Mouse (Mus musculus): ENCODE measurements around the gene Rbbp4.

Rbbp4 gene

DNA sequence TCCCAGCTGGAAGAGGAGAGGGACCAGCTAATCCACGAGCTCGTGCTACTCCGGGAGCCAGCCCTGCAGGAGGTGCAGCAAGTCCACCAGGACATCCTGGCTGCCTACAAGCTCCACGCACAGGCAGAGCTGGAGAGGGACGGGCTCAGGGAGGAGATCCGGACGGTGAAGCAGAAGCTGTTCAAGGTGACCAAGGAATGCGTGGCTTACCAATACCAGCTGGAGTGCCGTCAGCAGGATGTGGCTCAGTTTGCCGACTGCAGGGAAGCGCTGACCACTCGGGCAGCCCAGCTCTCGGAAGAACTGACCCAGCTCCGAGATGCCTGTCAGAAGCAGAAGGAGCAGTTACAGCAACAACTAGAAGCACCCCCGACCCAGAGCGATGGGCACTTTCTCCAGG, 41.5 kb downstream of the Rbbp4 start:
- no peak for DNase-seq (ENCODE audit: low spot score in 2 of 2)

DNA sequence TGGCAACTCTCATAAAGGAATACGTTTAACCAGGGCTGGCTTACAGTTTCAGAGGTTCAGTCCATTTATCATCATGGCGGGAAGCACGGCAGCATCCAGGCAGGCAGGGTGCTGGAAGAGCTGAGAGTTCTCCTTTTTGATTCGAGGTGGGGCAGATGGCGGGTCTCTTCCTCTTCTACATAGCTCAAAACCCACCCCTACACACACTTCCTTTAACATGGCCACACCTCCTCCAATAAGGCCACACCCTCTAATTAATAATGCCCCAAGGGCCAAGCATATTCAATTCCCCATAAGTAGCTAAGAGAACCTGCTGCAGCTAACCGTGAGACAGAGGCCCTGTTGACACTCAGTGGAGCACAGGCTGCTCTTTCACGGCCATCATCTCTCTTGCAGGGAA, 42.3 kb downstream of the Rbbp4 start:
- DNase-seq (ENCODE audit: low spot score in 2 of 2), result no peak

- DNase-seq (ENCODE audit: low spot score in 2 of 2), result no peak
Observed at GRCm38 (mm10) chr4:129289671-129290070, 45.5 kb downstream of the Rbbp4 start.

- no peak for DNase-seq (ENCODE audit: low spot score in 2 of 2)
Observed at GRCm38 (mm10) chr4:129288067-129288466, 47.1 kb downstream of the Rbbp4 start.

DNA sequence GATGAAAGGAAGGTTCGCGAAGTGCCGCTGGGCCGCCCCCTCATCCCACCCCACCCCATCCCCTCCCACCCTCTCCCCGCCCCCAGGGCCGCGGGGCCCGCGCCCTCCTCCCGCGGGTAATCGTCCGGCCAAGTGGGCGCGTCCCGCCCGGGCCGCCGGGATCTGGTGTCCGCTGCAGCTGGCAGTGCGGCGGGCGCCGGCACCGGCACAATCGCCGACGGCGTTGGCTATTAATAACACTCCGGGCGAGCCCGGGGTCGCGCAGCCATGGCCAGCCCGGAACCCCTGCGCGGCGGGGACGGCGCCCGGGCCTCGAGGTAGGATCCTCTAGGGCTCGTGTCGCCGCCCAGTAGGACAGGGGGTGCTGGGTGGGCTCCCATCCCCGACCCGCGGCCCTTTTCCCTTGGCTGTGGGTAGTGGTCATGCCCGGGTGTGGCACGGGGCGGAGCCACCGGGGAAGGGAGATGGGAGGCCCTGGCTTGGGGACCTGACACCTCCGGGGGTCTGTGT, 47.6 kb downstream of the Rbbp4 start, which contains the start of gene Sync:
Gene Sync (plus strand): TSS at position 146 of the 510 bp plus-strand sequence.
- DNase-seq (ENCODE audit: low spot score in 2 of 2), result no peak

DNA sequence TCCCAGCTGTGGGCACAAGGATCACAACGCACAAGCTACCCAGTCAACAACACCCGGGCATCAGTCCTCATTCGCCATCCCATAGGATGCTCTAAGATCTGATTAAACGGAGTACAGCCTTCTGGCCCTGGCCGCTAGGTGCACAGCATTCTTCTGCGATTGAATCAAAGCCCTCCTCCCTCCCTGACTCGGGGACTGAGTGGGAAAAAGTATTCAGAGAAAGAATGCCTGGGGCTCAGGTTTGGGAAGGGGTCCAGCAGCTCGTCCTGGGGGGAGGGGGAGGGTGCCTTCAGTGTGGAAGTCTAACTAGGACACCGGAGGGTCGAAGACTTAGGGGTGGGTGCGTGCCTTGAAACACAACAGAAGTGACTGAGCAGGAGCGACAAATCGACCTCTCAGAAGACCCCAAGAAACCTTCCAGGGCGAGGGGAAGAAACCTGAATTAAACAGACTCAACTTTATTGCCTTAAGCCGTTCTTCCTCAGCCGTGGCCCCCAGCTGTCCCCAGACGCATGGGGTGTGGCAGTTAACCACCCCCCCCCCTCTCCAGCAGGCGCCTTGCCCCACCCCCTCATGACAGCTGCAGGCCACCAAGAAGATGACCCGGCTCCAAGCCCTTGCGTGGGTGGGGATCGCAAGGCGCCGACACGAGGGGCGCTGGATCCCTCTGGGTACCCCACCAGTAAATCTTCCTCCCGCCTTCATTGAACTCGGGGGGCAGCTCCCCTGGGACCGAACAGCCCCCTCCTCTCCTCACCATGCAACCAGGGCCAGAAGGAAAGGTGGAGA, 48.3 kb downstream of the Rbbp4 start:
- DNase-seq (ENCODE audit: low spot score in 2 of 2), result no peak

- no peak for DNase-seq (ENCODE audit: low spot score in 2 of 2)
Observed at GRCm38 (mm10) chr4:129286001-129286682, 49.0 kb downstream of the Rbbp4 start.

GRCm38 (mm10) chr4:129284685-129285084, 50.5 kb downstream of the Rbbp4 start:
- no peak for DNase-seq (ENCODE audit: low spot score in 2 of 2)

- DNase-seq (ENCODE audit: low spot score in 2 of 2), result no peak
Observed at GRCm38 (mm10) chr4:129283226-129283625, 51.9 kb downstream of the Rbbp4 start.

DNA sequence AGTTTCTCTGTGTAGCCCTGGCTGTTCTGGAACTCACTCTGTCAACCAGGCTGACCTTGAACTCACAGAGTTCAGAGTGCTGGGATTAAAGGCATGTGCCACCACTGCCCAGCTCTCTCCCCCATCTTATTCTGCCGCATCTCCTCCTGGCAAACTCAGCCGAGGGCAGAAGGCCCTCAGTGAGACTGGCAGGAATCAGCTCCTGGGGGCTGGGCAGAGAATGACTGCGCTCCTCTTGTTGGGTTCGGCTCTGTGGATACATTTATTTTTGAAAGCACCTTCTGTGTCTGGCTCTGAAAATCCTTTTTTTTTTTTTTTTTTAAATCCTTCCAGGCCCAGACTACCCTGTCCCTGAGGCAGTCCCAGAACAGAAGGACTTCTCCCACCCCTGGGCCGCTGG, 52.4 kb downstream of the Rbbp4 start:
- DNase-seq (ENCODE audit: low spot score in 2 of 2), result no peak

DNA sequence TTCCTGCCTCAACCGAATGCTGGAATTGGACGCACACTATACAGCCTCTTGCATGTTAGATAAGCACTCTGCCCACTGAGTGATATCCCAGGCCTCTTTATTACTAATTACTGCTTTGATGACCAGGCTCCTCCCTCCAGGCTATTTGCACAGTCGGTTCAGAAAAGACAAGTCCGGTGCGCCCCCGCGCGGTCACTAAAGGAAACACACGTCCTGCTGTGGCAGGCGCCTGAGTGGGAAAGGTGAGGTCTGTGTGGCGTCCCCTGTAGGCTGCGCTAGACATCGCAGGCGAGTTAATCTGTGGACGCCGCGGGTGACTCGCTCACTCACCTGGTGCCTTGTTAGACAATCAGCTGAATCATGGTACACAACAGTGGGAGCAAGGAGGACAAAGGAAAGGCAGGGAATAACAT, 58.7 kb downstream of the Rbbp4 start:
- DNase-seq (ENCODE audit: low spot score in 2 of 2), result peak; percentile 85 to 96

- DNase-seq (ENCODE audit: low spot score in 2 of 2), result no peak
Observed at GRCm38 (mm10) chr4:129272756-129273046, 62.5 kb downstream of the Rbbp4 start.

DNA sequence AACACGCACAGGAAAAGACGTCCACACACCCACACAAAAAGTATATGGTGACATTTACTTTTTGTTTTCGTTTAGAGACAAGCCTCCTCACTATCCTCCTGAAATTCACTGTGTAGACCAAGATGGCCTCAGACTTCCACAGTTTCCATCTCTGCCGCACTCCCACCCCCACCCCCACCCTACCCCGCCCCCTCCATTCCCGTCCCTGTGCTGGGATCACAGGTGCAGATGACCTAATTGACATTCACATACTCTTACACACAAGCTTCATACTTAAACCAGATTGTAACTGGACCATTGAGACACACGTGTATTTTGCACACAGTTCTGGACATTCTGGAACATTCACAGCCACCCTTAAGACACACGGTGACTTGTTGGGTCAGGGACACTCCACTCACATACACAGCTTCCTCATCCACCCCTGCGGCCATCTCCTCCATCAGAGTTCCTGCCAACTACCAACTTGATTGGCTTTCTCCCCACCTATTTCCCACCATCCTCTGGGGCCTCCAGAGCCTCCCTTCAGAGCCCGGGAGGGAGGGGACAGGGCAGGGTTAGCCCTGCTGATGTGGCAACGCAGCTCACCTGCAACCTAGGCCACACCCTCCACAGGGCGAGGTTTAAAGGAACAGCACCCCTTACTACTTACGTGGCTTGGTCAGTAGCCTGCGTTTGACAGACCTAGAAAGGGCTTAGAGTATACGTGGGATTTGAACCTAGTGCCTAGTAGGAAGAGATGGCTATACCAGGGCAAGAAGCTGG, 63.0 kb downstream of the Rbbp4 start:
- no peak for DNase-seq (ENCODE audit: low spot score in 2 of 2)

- DNase-seq (ENCODE audit: low spot score in 2 of 2), result no peak
Observed at GRCm38 (mm10) chr4:129268698-129269097, 66.5 kb downstream of the Rbbp4 start.

GRCm38 (mm10) chr4:129266821-129267220, 68.3 kb downstream of the Rbbp4 start:
- no peak for DNase-seq (ENCODE audit: low spot score in 2 of 2)

DNA sequence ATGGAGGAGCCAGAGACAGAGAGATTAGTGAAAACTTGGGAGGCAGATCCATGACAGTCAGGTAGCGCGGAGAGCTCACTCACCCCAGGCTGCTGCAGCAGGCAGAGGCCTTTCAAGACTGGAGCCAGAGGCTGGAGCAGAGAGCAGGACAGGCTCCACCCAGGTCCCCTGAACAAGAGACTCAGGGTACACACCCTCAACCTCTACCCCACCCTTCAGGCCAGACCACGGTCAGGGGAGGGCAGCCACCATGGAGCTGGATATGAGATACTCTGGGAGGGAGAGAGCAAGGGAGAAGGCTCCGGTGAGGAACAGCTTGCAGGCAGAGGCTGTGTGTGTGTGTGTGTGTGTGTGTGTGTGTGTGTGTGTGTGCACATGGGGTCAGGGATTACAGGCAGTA, 69.0 kb downstream of the Rbbp4 start:
- no peak for DNase-seq (ENCODE audit: low spot score in 2 of 2)

DNA sequence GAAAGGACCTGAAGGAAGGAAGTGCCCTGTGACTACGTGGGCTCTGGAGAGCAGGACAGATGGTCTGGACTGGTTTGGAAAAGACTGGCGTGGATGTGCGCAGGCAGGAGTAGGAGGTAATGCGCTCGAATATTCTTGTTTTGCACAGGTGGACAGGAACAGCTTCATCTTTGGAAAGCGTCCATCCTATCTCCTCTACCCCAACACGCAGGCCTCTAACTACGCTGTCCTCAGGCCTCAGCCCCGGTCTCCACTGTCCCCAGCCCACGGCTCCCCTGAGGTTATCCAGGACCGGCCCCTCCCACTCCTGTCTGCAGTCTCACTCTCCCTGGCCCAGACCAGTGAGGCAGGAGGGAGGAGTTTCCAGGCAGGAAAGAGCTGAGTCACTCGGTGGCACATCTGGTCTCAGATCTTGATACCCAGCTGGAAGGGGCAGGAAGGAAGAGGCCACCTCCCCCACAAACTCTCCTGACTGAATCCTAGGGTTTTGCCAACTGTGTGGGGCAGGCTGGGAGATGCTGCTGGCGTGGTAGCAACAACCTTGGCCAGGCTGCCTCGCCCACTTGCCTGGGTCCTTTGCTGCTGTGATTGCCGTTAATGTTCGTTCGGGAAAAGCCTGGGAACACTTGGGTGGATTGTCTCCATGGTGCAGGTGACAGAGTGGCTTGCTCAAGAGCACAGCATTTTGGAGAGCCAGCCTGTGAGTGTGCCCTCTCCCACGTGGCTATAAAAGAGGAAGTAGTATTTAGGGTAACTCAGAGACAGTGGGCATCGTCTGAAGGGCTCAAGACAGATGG, 71.7 kb downstream of the Rbbp4 start:
- DNase-seq (ENCODE audit: low spot score in 2 of 2), result peak; percentile 60 to 69

GRCm38 (mm10) chr4:129261196-129261595, 74.0 kb downstream of the Rbbp4 start, which contains the start of gene C77080:
Gene C77080 (minus strand): TSS chr4:129261404.
- DNase-seq (ENCODE audit: low spot score in 2 of 2), result no peak

GRCm38 (mm10) chr4:129260678-129261077, 74.5 kb downstream of the Rbbp4 start:
- no peak for DNase-seq (ENCODE audit: low spot score in 2 of 2)

- DNase-seq (ENCODE audit: low spot score in 2 of 2), result no peak
Observed at GRCm38 (mm10) chr4:129259101-129259500, 76.1 kb downstream of the Rbbp4 start.

Measured in thymus, postnatal 10 days (tissue).